Mouse (Mus musculus) hindbrain, embryonic 16.5 days (tissue): Measurements from ENCODE around the gene Ddx5. TPM values are rescaled to one million over a fixed set of nuclear protein-coding genes. Genes with fewer than 3 reads are reported as not detected.
"Not testable (repeated sequence)": the region's sequence is repeated elsewhere in the genome, so short reads cannot be mapped to it uniquely, and the experiment has no call there.

Experiments used
- ATAC-seq: fragments of 200-750 bp; cut with Nextera tagmentation; 2 replicates; pipeline ENCODE4 v1.8.0; 2017; ENCODE audit warnings: moderate TSS enrichment, moderate library complexity
- H3K27ac ChIP-seq: fragments of 300-500 bp; sonication (generic); 2 replicates; pipeline ENCODE4 v1.5.1; 2014; ENCODE audit warnings: low read depth, mild to moderate bottlenecking, control low read depth, low read length, moderate library complexity
- H3K27me3 ChIP-seq: fragments of 300-500 bp; sonication (generic); replicated peaks from 2 replicates; pipeline ENCODE4 v1.6.1; 2014; ENCODE audit warnings: low read length; ENCODE audit not compliant: control insufficient read depth, insufficient read depth
- H3K36me3 ChIP-seq: fragments of 300-500 bp; sonication (generic); 2 replicates; pipeline ENCODE4 v1.6.1; 2014; ENCODE audit warnings: mild to moderate bottlenecking, low read length, moderate library complexity, mixed read lengths; ENCODE audit not compliant: control insufficient read depth, insufficient read depth
- H3K4me1 ChIP-seq: fragments of 300-500 bp; sonication (generic); 2 replicates; pipeline ENCODE4 v1.6.1; 2014; ENCODE audit warnings: low read depth, low read length; ENCODE audit not compliant: control insufficient read depth, insufficient read depth
- H3K4me2 ChIP-seq: fragments of 300-500 bp; sonication (generic); 2 replicates; pipeline ENCODE4 v1.6.1; 2014; ENCODE audit warnings: mild to moderate bottlenecking, low read length, control low read depth, moderate library complexity
- H3K4me3 ChIP-seq: fragments of 300-500 bp; sonication (generic); 2 replicates; pipeline ENCODE4 v1.5.1; 2014; ENCODE audit warnings: mild to moderate bottlenecking, low read length, control low read depth, moderate library complexity
- H3K9ac ChIP-seq: fragments of 300-500 bp; sonication (generic); 2 replicates; pipeline ENCODE4 v1.6.1; 2014; ENCODE audit warnings: low read depth, mild to moderate bottlenecking, control low read depth, low read length, moderate library complexity
- H3K9me3 ChIP-seq: fragments of 300-500 bp; sonication (generic); 2 replicates; pipeline ENCODE4 v1.6.1; 2014; ENCODE audit warnings: mild to moderate bottlenecking, low read length, moderate library complexity; ENCODE audit not compliant: control insufficient read depth
- WGBS: fragments of 180-500 bp; shearing (Covaris S2); extraction: QIAGEN DNeasy Blood & Tissue Kit; methylation state at CpG from one replicate; pipeline ENCODE4 v1.1.7; 2014; 5-methylcytosine and 5-hydroxymethylcytosine counted together
- polyA plus RNA-seq: library from polyadenylated mRNA; unstranded; fragments of >200 nt; fragmentation: Nextera tagmentation; extraction: Ambion mirVana; gene quantifications from 2 replicates; pipeline ENCODE4 v1.2.1, GENCODE M21; 2015

The Ddx5 gene
- polyA plus RNA-seq, 1 experiment from 2014 or later = 315 TPM

DNA sequence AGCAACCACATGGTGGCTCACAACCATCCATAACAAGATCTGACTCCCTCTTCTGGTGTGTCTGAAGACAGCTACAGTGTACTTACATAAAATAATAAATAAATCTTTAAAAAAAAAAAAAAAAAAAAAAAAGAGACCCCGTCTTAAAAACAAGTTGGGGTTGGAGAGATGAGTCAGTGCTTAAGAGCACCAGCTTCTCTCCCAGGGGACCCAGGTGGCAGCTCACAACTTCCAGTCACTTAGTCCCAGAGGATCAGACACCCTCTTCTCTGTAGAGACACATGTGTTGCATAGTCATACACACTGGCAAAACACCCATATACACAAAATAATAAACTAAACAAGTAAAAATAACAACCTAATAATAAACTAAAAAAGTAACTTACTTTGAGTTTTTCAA lies 18.5 kb upstream of the Ddx5 start:
- H3K27ac ChIP-seq, H3K27me3 ChIP-seq, H3K4me1 ChIP-seq, H3K4me2 ChIP-seq, ATAC-seq, H3K9ac ChIP-seq, H3K4me3 ChIP-seq, H3K36me3 ChIP-seq, H3K9me3 ChIP-seq: not testable (repeated sequence)
- 91% methylated on average over 1 of the region's 1 CpGs for WGBS

GRCm38 (mm10) chr11:106802069-106802627 lies 13.2 kb upstream of the Ddx5 start:
- WGBS = 57% methylated on average over 10 of the region's 10 CpGs
- no peak overlapping the region for H3K4me2 ChIP-seq
- H3K9me3 ChIP-seq = no peaks in the 10 kb centered on the region
- ATAC-seq = peak; percentile 69
- no peak overlapping the region for H3K9ac ChIP-seq
- H3K4me3 ChIP-seq = no peak overlapping the region
- H3K36me3 ChIP-seq = peaks cover 40% of the 10 kb centered on the region
- no peaks in the 10 kb centered on the region for H3K4me1 ChIP-seq
- no peaks in the 10 kb centered on the region for H3K27me3 ChIP-seq
- no peak overlapping the region for H3K27ac ChIP-seq

DNA sequence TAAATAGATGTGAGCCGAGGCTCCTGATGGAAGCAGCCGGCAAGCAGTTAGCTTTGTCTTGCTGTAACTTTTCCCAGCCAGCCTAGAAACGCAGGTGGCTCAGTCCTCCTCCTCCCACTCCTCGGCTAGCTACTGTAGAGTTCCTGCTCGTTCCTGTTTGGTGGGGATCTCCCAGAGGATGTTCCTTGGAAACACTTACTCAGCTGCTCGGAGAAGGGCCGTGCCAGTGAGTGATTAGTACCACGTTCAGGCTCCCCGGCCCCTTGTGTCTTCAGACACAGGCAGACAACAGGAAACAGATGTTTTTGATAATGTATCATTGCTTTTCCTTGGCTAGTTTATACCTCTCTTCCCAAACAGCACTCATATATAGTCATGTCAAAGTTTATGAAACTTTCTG lies 6.7 kb upstream of the Ddx5 start:
- WGBS = 70% methylated on average over 9 of the region's 9 CpGs
- H3K4me3 ChIP-seq = no peak overlapping the region
- no peaks in the 10 kb centered on the region for H3K27me3 ChIP-seq
- H3K9ac ChIP-seq = no peak overlapping the region
- no peaks in the 10 kb centered on the region for H3K9me3 ChIP-seq
- no peak for ATAC-seq
- peaks cover 31% of the 10 kb centered on the region for H3K36me3 ChIP-seq
- H3K4me2 ChIP-seq = no peak overlapping the region
- peaks cover under 1% of the 10 kb centered on the region; the same call in 1 of the 2 replicates for H3K4me1 ChIP-seq
- H3K27ac ChIP-seq = no peak overlapping the region

GRCm38 (mm10) chr11:106793846-106794245 lies 4.9 kb upstream of the Ddx5 start:
- peaks cover 6% of the 10 kb centered on the region for H3K4me1 ChIP-seq
- WGBS = 80% methylated on average over 4 of the region's 4 CpGs
- H3K9ac ChIP-seq = no peak overlapping the region
- H3K27me3 ChIP-seq = no peaks in the 10 kb centered on the region
- peaks cover 18% of the 10 kb centered on the region for H3K36me3 ChIP-seq
- no peak overlapping the region for H3K27ac ChIP-seq
- ATAC-seq = no peak
- H3K4me3 ChIP-seq = no peak overlapping the region
- no peaks in the 10 kb centered on the region for H3K9me3 ChIP-seq
- no peak overlapping the region for H3K4me2 ChIP-seq

DNA sequence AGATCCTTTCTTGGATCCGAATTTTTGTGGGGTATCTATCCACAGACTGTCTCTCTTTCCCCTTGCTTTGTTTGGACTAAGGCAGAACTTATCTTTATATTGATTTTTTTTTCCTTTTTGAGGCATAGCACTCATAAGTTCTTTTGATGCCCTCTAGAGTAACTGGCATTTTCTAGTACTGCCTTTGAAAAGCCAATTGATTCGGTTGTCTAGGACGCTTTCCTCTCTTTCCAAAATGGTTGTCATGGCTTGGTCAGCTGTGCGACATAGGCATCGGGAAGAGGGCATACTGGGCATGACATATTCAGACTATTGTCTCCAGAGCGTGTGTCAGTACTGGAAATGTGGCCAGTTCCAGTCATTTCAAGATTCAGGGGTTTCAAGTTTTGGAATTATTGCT lies 664 bp upstream of the Ddx5 start:
- WGBS = 1% methylated on average over 6 of the region's 6 CpGs
- no peak for ATAC-seq
- peak overlapping the region; percentile 100 for H3K27ac ChIP-seq
- H3K9ac ChIP-seq = peak overlapping the region; percentile 82
- H3K9me3 ChIP-seq = no peaks in the 10 kb centered on the region
- peaks cover 7% of the 10 kb centered on the region for H3K36me3 ChIP-seq
- no peaks in the 10 kb centered on the region for H3K27me3 ChIP-seq
- H3K4me1 ChIP-seq = peaks cover 21% of the 10 kb centered on the region
- peak overlapping the region; percentile 79 for H3K4me3 ChIP-seq
- peak overlapping the region; percentile 84 for H3K4me2 ChIP-seq

- peak overlapping the region; percentile 79 for H3K4me3 ChIP-seq
- no peaks in the 10 kb centered on the region for H3K27me3 ChIP-seq
- H3K4me1 ChIP-seq = peaks cover 25% of the 10 kb centered on the region
- WGBS = under 1% methylated on average over 58 of the region's 79 CpGs
- no peaks in the 10 kb centered on the region for H3K9me3 ChIP-seq
- peaks cover 19% of the 10 kb centered on the region for H3K36me3 ChIP-seq
- peak; percentile 81 for ATAC-seq
- peak overlapping the region; percentile 37 for H3K4me2 ChIP-seq
- H3K9ac ChIP-seq = peak overlapping the region; percentile 82
- H3K27ac ChIP-seq = peak overlapping the region; percentile 100
These were observed 785 bp downstream of the Ddx5 start for GRCm38 (mm10) chr11:106788026-106788774.

GRCm38 (mm10) chr11:106787131-106788025 lies 1.6 kb downstream of the Ddx5 start:
- Histone ChIP-seq H3K9ac (peak overlapping the region; percentile 82), H3K4me2 (peak overlapping the region; percentile 63), H3K4me1 (peaks cover 25% of the 10 kb centered on the region), H3K36me3 (peaks cover 27% of the 10 kb centered on the region), H3K27me3 (no peaks in the 10 kb centered on the region), H3K4me3 (peak overlapping the region; percentile 79), H3K9me3 (no peaks in the 10 kb centered on the region), H3K27ac (peak overlapping the region; percentile 100)
- WGBS = under 1% methylated on average over 65 of the region's 65 CpGs
- ATAC-seq = peak; percentile 19; the same call in 1 of the 2 replicates

GRCm38 (mm10) chr11:106785043-106785442 lies 3.9 kb downstream of the Ddx5 start:
- Histone ChIP-seq H3K4me3 (no peak overlapping the region), H3K27ac (no peak overlapping the region), H3K9me3 (no peaks in the 10 kb centered on the region), H3K4me1 (peaks cover 20% of the 10 kb centered on the region), H3K9ac (no peak overlapping the region), H3K4me2 (no peak overlapping the region), H3K27me3 (no peaks in the 10 kb centered on the region), H3K36me3 (peaks cover 36% of the 10 kb centered on the region)
- WGBS = 60% methylated on average over 1 of the region's 1 CpGs
- ATAC-seq = no peak

- Histone ChIP-seq H3K4me1 (peaks cover 21% of the 10 kb centered on the region), H3K4me2 (no peak overlapping the region), H3K4me3 (no peak overlapping the region), H3K36me3 (peaks cover 36% of the 10 kb centered on the region), H3K9ac (no peak overlapping the region), H3K27ac (no peak overlapping the region), H3K27me3 (no peaks in the 10 kb centered on the region), H3K9me3 (no peaks in the 10 kb centered on the region)
- 92% methylated on average over 2 of the region's 2 CpGs for WGBS
- ATAC-seq = no peak
These were observed 4.5 kb downstream of the Ddx5 start for GRCm38 (mm10) chr11:106784476-106784875.
